Mouse (Mus musculus): ENCODE results near the gene Tnnt3.
A peak's percentile ranks its signal among the peaks of the same experiment; 100 is the strongest.

Tnnt3 gene

DNA sequence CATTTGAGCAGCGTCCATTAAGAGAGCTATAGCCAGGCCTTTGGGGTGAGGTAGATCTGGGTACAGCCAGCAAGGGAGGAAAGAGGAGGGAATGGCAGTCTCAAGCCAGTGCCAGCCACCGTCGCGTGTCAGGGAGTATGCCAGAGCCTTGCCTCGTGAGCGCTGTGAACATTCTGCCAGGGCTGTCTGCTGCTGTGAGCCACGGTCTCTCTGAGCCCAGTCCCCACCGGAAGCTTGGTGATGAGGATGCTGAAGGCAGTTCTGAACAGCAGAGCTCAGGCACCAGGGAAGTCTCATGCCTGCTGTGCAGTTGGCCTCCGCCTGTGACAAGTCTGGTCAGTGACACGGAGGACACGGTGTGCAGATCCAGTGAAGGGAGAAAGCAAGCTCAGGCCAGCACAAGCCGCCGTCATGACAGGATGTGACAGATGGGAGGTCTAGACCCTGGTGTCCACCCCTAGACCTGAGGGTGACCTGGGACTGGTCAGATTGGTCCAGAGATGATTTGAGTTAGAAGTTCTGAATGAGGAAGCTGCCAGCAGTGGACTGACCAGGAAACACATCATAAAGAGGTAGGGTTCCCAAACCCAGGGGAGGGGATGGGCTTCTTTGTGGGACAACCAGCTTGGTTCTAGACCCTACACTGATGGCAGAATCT is 21.7 kb upstream of the Tnnt3 start:
- peak; percentile 39 for DNase-seq

DNA sequence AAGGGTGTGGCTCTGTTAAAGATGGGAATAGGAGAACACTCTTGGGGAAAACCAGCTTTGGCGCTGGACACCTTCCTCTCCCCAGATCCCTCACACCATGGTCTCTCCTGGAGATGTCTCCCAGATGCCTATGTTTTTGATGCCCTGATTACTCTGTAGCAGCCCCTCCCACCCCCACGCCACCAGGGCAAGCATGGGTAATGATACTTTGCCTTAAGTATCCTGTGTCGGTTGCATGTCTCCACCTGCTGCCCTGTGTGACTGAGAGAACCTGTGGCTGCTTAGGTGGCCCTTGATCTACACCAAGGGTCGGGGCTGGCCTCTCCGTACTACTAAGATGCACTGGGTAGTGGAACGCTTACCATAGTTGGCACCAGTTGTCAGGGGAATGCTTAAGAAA is 20.6 kb upstream of the Tnnt3 start:
- no peak for DNase-seq

DNA sequence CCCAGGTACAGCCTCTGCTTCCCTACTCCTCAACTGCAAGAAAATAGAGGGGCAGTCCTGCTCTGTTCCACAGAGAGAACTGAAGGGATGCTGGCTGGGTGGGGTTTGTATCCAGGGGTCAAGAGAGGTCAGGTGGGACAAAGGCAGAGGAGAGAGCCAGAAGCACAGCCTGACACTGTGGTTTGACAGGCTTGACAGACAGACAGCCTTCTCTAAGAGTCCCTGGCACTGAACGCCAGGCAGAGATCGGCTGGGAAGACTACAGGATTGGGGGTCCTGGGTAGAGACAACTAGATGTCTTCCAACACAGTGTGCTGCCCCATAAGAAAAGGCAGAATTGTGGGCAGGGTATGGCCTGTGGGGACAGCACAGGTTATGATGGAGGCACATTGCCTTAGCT is 20.1 kb upstream of the Tnnt3 start:
- DNase-seq: no peak

DNA sequence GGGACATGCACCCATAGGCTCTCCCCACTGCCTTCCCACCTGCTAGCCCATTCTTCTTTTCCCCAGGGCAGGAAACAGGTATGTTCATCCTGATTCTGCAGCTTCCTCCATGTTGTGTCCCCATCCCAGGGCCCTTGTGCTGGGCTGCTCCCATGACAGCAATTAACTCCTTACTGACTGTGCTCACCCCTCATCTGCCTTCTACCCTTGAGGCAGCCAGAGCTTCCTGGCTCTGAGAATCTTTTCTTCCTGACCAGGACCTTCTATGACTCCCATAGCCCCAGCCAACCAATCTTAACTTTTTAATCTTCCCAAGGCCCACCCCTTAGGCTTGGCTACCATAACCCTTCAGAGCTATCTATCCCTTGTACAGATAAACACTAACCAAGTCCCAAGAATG is 19.3 kb upstream of the Tnnt3 start:
- DNase-seq: no peak

DNA sequence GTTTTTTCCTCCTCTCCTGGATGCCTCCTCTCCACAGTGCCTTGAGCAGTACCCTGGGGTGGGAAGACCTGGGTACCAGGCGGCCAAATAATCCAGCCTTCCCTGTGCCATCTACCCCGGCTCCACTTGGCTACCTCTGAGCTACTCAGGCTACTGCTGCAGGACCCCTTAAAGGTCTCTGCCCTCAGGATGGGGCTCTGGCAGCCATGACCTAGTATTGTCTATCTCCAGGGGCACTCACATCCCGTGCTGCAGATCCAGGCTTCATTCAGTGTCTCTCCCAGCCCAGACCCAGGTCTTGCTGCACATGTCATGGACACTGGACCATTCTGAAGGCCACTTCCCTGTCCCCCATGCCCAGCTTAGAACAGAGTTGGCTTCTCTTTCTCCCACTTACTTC is 18.8 kb upstream of the Tnnt3 start:
- no peak for DNase-seq

DNA sequence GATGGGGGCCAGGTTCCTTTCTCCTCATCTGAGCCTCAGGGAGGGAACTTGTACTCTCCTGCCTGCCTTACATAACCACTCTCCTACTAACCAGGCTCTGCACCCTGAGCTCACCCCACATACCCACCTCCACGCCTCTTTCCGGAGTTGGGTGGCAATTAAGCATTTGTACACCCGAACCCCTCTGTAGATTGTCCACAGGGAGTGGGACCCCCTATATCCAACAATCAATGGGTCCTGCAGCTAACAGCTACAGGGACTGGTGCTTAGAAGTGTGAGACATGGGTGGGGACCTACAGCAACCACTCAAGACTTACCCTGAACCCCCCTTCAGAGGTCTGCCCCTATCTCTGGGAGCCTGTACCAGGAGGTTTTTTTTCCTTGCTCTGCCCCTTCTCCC is 18.0 kb upstream of the Tnnt3 start:
- DNase-seq: no peak

DNA sequence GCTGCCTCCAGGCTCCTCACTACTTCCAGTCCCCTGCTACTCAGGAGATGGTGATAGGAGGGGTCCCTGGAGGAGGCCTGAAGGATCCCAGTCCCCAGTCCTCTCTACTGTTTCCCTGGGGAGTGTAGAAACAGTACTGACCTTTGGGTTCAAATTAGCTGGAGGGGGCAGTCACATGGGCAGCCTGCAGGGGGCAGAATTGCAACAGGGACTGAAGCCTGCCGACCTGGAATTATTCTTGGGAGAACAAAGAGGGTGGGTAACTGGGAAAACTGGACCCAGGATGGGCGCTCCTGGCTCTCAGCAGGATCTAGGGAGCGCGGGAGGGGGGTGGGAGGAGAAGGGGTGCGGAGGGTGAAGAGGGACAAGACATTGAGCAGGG is 17.5 kb upstream of the Tnnt3 start:
- no peak for DNase-seq

DNA sequence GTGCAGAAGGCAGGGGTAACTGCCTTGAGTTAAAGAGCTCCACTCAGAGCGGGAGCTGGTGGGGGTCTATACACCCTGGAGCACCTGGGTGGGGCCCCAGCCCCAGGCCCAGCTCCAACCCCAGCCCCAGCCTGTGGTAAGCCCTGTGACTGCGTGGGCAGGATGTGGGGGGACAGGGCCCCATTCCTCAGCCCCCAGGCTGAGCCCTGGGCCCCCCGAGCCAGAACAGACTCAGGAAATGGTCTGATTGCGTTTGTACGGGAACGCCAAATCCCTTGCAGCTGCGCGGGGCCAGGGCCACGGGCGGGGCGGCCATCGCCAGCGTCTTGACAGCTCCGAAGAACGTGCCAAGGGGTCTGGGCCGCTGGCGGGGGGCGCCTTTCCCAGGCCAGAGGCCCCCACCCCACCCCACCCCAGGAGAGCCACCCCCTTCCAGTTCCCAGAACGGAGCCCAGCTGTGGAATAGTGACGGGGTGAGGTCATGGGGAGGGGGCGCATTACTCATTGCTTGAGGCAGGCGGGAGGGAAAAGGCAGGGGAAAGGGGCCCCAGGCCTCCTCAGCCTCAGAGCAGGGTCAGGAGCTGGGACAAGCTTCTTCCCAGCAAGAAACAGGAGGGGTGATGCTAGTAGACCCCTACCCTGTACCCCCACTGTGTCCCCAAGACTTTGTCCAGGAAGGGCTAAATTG is 16.9 kb upstream of the Tnnt3 start:
- DNase-seq: no peak

DNA sequence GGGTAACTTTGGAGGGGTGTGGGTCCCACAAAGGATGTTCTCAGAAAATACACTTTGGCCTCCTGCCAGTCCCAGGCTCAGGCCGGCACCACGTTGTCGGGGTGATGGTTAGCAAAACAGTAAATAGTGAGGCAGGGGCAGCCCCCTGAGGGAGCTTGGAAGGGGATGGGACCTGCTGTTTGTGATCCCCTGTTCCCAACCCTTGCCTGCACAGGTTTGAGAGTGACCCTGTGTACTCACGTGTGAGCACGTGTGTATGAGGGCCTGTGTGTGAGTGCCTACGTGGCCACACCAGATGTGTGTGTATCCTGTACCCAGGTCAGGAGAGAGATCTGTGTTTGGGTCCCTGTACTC is 16.4 kb upstream of the Tnnt3 start:
- DNase-seq: no peak

DNA sequence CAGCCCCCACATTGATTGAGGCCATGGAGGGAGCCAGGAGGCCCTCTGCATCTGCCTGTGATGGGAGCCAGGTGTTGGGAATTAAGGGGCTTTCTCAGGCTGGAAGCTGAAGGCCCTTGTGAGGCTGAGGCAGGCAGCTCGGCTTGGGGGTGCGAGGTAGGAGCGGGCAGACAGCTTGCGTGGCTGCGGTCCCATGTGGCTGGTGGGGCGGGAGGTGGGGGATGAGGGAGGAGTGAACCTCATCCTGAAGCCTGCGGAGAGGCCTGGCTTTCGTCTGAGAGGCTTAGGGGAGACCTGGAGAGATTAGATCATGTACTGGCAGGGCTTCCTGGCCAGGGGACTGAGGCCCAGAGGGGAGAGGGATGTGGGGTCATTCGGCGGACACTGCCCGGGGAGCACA is 15.5 kb upstream of the Tnnt3 start:
- no peak for DNase-seq

DNA sequence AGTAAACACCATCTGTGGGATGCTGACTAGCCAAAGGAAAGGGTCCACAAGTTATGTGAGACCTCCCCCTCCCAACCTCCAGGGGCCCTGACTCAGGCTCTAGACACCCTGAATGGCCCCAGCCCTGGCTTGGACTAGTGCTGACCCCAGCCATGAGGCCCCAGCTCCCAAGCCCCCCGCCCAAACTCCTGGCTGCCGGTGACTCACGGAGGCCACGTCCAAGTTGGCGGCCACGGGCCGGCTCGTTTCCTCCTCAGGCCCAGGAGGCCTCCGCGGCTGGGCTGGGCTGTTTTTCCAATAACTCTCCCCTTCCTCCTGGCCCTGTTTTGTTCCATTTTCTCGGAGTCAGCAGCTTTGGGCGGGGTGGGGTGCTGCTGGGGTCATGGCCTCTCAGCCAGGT is 13.9 kb upstream of the Tnnt3 start:
- no peak for DNase-seq

DNA sequence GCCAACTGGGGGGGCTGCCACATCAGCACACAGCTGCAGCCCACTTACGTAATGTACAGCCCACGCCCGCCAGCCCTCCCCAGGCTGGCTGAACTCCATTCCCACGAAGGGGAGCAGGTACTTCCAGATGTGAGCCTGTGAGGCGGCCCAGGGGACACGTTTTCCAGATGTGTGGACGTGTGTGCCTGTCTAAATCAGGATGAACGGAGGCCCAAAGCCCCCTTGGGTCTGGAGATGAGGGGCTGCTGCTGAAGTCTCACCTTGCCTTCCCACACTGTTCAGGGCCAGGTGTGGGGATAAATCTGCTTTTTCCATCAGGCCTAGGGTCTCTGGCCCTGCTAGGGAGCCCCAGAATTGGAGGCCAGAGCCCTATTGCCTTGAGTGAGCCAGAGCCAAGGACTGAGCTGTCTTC is 11.9 kb upstream of the Tnnt3 start:
- no peak for DNase-seq

DNA sequence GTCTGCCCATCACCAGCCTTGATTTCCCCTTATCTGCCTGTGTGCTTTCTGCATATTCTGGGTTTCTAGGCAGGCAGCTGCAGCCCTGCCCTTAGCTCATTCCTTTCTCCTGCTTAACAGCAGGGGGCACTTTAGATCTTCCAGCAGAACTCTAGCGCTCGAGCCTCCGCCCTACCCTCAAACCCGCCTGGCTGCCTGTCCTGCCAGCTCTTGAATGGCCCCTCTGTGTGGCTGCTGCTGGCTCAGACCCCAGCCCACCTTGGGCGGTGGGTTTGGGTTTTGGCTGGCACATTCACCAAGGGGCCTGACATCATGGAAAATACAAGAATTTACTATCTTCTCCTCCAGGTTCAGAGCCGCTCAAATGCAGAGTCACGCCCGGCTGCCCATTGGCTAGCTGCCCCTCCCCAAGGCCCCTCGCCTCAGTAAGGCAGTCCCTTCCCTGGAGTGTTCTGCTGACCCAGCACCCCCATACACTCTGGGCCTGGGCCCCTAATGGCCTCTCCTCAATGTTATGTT is 11.2 kb upstream of the Tnnt3 start:
- peak; percentile 35 for DNase-seq

DNA sequence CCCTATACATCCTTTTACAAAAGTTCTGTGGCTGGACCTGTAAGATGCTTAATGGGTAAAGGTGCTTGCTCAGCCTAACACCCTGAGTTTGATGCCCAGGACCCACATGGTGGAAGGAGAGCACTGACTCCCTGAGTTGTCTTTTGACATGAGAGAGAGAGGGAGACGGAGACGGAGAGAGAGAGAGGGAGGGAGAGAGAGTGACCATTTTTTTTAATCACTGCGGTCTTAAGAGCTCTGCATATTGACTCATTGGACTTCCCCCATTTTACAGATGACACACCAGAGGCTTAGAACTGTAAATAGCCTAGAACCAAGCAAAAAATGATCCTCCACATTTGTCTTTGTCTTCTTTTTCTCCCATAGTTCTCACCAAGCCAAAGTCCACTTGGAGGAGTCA is 10.6 kb upstream of the Tnnt3 start:
- no peak for DNase-seq

DNA sequence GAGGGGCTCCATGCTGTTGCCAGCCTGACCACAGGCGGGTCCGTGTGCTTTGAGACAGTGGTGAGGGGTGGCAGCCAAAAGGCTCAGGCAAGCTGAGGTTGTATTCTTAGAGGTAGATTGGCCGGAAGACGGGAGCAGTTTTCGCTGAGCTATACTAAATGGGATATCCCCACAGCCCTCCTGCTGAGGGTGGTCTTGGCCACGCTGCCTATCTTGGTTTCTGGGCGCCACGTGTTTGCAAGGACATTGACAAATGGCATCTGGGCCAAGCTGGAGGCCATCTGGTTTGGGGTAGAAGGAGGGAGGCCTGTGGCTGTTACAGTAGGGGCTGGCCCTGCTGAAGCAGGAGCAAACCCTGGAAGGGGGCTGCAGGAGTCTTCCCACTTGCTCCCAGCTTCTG is 5.1 kb upstream of the Tnnt3 start:
- DNase-seq: no peak

DNA sequence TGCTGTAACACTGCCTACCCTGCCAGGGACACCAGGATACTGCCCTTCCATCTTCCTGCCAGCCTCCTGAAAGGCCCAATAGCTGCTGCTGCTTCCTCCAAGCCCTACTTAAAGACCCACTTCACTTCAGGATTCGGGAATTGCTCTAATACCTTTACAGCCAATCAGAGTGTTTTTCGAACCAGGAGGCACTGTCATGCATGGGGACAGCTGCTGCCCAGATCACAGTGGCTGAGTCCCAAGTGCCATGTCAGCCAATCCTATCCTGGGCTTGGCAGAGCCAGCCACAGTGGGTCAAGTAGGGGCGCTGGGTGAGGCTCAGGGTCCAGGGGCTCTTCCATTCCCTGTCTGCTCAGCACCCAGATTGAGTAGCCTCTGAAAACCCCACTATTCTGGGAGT is 2.5 kb upstream of the Tnnt3 start:
- DNase-seq: no peak

DNA sequence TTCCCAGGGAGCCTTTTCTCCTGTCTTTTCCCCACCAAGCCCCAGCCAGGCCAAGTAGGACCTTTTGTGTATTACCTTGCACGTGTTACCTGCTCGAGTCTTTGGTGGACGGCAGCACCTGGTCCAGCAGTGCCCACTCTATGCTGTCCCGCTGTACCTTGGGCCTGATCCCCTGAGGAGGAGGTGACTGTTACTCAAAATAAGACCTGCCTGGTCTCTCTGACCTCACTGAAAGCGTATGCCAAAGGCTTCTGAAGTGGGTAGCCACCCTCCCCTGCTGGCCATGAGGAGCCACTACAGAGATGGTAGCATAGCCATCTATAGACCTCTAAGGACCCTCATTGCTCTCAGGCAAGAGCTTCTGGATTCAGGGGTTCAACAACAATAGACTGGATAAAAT is 1.8 kb upstream of the Tnnt3 start:
- DNase-seq: no peak

DNA sequence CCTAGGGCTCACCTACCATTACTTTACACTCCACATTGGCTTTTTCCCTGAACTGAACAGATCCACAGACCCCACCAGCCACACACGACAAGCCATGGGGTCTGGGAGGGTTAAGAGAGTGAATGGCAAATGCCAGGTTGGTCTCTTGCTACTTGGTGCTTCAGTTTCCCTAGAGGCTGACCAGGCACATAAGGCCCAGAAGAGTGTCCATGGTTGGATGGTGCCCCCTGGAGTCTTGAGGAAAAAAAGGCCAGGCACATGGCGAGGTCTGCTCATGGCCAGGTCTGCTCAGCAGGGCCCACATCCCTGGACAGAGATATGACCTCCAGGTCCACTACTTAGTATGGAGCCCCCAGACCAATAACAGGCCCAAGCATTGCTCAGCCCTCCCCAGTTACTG is 861 bp upstream of the Tnnt3 start:
- DNase-seq: no peak

DNA sequence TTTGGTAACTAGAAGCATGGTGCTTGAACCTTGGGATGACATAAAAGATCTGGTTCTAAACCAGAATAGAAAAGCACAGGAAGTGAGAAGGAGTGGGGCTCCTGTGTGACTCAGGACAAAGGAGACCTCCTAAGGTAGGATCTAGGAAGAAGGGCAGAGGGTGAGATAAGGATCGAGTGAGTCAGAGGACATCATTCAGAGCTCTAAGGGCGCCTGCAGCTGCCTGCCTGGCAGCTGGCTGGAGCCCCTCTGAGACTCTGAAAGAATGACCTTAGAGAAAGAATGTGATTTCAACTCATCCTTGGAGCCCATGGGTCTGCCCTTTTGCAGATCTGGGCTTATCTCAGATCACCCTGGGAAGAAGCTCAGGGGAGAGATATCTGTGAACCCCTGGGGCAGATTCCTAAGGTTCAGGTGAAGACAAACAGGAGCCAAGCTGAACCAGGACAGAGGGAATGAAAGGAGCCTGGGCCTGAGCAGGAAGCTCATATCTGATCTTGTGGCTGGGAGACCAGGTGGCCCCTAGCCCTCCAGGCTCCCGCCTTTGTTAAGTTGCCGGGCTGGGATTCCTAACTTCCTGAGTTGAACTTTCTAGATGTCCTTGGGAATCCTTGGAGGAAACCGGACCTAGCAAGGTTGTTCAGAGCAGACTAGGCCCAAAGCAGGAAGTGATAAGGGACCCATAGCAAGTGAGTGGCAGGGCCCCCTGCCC is 530 bp downstream of the Tnnt3 start:
- DNase-seq: no peak

DNA sequence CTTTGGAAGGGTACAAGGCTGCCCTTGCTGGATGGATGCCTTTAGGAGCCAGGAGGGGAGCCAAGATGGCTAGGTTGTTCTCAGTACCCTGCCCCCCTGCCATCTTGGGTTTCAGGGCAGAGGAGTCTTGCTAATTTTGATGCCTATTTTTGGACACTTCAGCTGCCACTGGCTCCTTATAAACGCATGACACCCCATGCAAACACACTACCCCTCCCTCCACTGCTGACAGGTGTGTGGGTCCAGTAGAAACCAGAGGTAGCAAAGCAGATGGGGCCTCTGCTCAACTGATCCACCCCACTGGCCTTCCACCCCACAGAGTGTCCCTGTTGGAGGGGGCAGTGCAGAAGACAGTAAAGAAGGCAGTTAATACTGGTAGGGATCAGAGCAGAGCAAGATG is 1.4 kb downstream of the Tnnt3 start:
- DNase-seq: no peak

DNA sequence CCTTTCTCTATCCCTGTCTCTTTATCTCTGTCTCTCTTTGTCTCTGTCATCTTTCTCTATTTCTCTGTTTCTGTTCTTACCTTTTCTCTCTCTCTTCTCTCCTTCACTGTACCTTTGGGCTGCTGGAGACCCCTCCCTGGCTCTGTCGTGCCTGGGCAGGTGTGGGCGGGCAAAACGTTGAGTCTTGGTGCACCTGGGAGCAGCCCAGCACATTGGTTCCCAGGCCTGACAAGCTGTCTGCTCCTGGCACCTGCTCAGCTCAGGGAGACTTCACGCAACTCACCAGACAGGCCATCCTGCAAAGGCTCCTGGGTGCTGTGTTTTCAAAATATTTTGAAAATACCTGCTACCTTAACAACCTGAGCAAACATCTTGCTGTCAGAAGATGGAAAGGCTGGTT is 4.6 kb downstream of the Tnnt3 start:
- no peak for DNase-seq

DNA sequence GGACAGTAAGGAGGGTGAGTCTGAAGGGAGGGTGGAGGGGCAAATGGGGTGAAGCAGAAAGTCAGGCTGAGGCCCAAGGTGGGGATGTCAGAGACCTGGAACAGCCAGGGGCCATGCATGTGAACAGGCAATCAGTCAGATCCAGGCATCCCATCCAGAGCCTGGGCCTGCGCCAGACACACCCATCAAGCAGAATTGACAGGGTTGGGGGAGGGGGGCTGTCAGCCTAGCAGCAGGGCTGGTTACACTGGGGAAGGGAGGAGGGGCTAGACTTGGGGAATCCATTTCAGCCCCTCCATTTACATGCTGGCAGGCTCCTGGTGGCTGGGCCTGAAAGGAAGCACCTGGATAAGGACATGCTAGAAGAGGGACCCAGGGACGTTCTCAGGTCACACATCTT is 7.3 kb downstream of the Tnnt3 start:
- DNase-seq: no peak

DNA sequence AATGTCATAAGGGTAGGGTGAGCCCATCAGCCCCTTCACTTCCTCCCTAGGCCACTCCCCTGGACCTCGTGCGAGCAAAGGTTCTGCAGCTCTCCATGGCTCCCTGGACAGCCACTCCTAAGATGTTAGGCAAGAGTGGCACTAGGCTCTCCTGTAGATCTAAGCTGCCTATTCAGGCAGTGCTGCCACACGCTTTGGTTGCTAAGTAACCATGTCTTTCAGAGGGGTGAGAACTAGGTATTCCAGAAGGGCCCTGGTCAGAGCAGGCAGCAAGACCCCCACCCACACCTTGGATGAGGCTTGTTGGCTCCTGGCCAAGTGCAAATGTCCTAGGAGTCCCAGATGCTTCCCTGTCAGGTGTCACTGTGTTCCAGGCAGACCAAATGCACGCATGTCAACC is 7.9 kb downstream of the Tnnt3 start:
- DNase-seq: no peak

DNA sequence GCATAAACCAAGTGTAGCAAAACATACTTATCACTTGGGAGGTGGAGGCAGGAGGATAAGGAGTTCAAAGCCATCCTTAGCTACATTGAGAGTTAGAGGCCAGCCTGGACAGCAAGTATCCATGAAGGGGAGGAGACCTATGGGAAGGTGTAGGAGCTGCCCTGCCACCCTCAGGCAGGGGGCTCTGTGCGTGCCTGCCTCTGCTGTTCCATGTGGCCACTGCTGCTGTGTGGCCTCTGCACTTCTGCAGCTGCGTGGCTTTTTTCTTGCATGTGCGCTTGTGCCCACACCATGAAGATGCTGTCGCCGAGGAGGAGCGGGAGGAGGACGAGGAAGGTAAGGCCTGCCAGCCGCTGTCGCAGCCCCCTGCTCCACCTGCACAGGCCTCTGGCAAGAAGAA is 8.8 kb downstream of the Tnnt3 start:
- no peak for DNase-seq

Data from right cerebral cortex, adult 18-20 months (tissue).